Mouse (Mus musculus) gastrocnemius, adult 8-10 months (tissue): Measurements from ENCODE around the gene Olfr970. TPM values are rescaled to one million over a fixed set of nuclear protein-coding genes. Genes with fewer than 3 reads are reported as not detected.
"Not testable (repeated sequence)": the region's sequence is repeated elsewhere in the genome, so short reads cannot be mapped to it uniquely, and the experiment has no call there.

Experiments used
- DNase-seq, 2 experiments: peaks; one replicate each; pipeline ENCODE4 v3.0.0; 2022; ENCODE audit warnings: low spot score in 2 of 2
- total RNA-seq, 4 experiments: library from RNA; stranded (reverse); gene quantifications; 2 replicates each; pipeline ENCODE4 v1.2.4; 2022

Gene Olfr970
- not detected for total RNA-seq

GRCm38 (mm10) chr9:39808560-39808959, at the start of gene Olfr970:
TSS of gene Olfr970 (plus strand) at chr9:39808860.
- DNase-seq, result no peak

GRCm38 (mm10) chr9:39783153-39783552, 25.5 kb upstream of the Olfr970 start, which contains the start of gene Olfr968:
TSS of gene Olfr968 (minus strand) at chr9:39783253.
- no peak for DNase-seq

- no peak for DNase-seq
Measured at GRCm38 (mm10) chr9:39790558-39790957, 18.1 kb upstream of the Olfr970 start, which contains the start of gene Olfr969. TSS of gene Olfr969 (plus strand) at chr9:39790945.

- not testable (repeated sequence) for DNase-seq
Measured at GRCm38 (mm10) chr9:39836576-39836975, 27.9 kb downstream of the Olfr970 start, which contains the start of gene Olfr971. TSS of gene Olfr971 (plus strand) at chr9:39836876.

GRCm38 (mm10) chr9:39866122-39866521, 57.5 kb downstream of the Olfr970 start, which contains the start of gene Olfr972:
TSS of gene Olfr972 (plus strand) at chr9:39866422.
- DNase-seq, result no peak

Other genes with a start within 250 kb of the Olfr970 start
- gene Olfr959, start 233.3 kb upstream of the Olfr970 start, total RNA-seq, result not detected
- gene AW551984, start 204.5 kb upstream of the Olfr970 start, total RNA-seq, result under 1 TPM; 0.16 to 0.54 (median 0.34) TPM
- not detected for gene Olfr148, start 198.2 kb upstream of the Olfr970 start, total RNA-seq
- not detected for gene Olfr960, start 187.5 kb upstream of the Olfr970 start, total RNA-seq
- not detected for gene Olfr961, start 163.8 kb upstream of the Olfr970 start, total RNA-seq
- not detected for gene Olfr963, start 141.7 kb upstream of the Olfr970 start, total RNA-seq
- not detected for gene Olfr149, start 101.7 kb upstream of the Olfr970 start, total RNA-seq
- not detected for gene Olfr965, start 97.5 kb upstream of the Olfr970 start, total RNA-seq
- gene Olfr150, start 77.9 kb upstream of the Olfr970 start, total RNA-seq, result not detected
- not detected for gene Olfr967, start 62.6 kb upstream of the Olfr970 start, total RNA-seq
- gene Olfr968, start 25.6 kb upstream of the Olfr970 start, total RNA-seq, result not detected
- not detected for gene Olfr969, start 17.9 kb upstream of the Olfr970 start, total RNA-seq
- not detected for gene Olfr971, start 28.0 kb downstream of the Olfr970 start, total RNA-seq
- gene Olfr972, start 57.6 kb downstream of the Olfr970 start, total RNA-seq, result not detected
- not detected for gene Olfr229, start 98.5 kb downstream of the Olfr970 start, total RNA-seq
- not detected for gene Olfr974, start 128.6 kb downstream of the Olfr970 start, total RNA-seq
- gene Olfr975, start 143.2 kb downstream of the Olfr970 start, total RNA-seq, result not detected
- not detected for gene Olfr976, start 152.3 kb downstream of the Olfr970 start, total RNA-seq
- not detected for gene Olfr978, start 183.3 kb downstream of the Olfr970 start, total RNA-seq
- gene Olfr979, start 194.6 kb downstream of the Olfr970 start, total RNA-seq, result not detected
- gene Olfr980, start 200.7 kb downstream of the Olfr970 start, total RNA-seq, result not detected
- not detected for gene Olfr981, start 212.6 kb downstream of the Olfr970 start, total RNA-seq